Mouse (Mus musculus): ENCODE results near the gene Trpm3. TPM values are rescaled to one million over a fixed set of nuclear protein-coding genes. Genes with fewer than 3 reads are reported as not detected.

Trpm3 gene
- polyA plus RNA-seq, 1 experiment = 0.22 TPM

DNA sequence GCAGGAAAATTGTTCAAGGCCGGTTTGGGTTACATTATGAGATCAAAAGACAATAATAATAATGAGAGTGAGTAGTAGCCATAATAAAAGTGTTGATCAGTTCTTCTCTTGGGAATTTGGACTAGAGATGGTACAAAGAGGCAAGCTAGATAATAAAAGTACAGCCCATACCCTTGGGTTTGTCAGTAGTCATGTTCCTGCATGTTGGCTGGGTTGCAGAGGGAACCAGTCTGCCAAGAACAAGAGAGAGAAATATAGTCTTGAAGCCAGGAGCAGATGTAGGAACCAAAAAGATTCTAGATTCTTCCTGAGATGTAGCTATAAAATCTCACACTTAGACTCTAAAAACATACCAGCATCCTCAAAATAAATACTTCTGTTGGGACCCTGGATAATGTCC, 861.4 kb downstream of the Trpm3 start:
- Histone ChIP-seq H3K36me3 (ENCODE audit: control insufficient read depth, insufficient read depth, low read length, poor library complexity, severe bottlenecking) (no peaks in the 10 kb centered on the region), H3K4me3 (ENCODE audit: low read depth, low read length) (no peak overlapping the region), H3K4me1 (ENCODE audit: control insufficient read depth, insufficient read depth, low read length) (no peaks in the 10 kb centered on the region), H3K27me3 (ENCODE audit: control insufficient read depth, insufficient read depth, low read length, poor library complexity, severe bottlenecking) (no peaks in the 10 kb centered on the region), H3K9ac (ENCODE audit: low read depth, poor library complexity, severe bottlenecking) (no peak overlapping the region), H3K27ac (ENCODE audit: insufficient read depth, low read length) (no peak overlapping the region), H3K9me3 (replicated peaks; ENCODE audit: control insufficient read depth, insufficient read depth, low read length, poor library complexity, severe bottlenecking) (no peaks in the 10 kb centered on the region)
- no peak for TF ChIP-seq POLR2A (IDR thresholded peaks at IDR 0.05; ENCODE audit: insufficient read depth, low read length)
- TF ChIP-seq EP300 (IDR thresholded peaks at IDR 0.05; ENCODE audit: insufficient read depth, low read depth, low read length) = no peak
- no peak for TF ChIP-seq CTCF (IDR thresholded peaks at IDR 0.05; ENCODE audit: low read depth, low read length)

DNA sequence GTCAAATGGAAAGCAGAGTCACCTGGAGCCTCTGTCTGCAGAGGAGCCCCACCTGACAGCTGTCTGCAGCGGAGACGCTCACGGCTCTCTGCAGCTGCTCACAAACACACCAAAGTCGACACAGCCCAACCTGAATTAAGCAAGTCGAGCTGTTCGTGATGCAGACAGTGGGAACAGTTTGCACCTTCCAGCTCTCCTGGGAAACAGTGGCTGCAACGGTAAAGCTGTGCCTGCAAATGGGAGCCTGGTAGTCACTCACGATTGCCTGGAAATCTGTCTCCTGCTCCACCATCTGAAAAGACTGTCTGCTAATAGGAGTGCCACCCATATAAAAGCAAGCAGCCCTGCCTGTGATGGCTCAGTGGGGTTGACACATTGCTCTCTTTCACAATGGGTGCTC, 865.0 kb downstream of the Trpm3 start:
- Histone ChIP-seq H3K36me3 (ENCODE audit: control insufficient read depth, insufficient read depth, low read length, poor library complexity, severe bottlenecking) (no peaks in the 10 kb centered on the region; the same call in 1 of the 2 replicates), H3K27me3 (ENCODE audit: control insufficient read depth, insufficient read depth, low read length, poor library complexity, severe bottlenecking) (no peaks in the 10 kb centered on the region), H3K4me1 (ENCODE audit: control insufficient read depth, insufficient read depth, low read length) (no peaks in the 10 kb centered on the region), H3K9me3 (replicated peaks; ENCODE audit: control insufficient read depth, insufficient read depth, low read length, poor library complexity, severe bottlenecking) (no peaks in the 10 kb centered on the region), H3K9ac (ENCODE audit: low read depth, poor library complexity, severe bottlenecking) (no peak overlapping the region), H3K27ac (ENCODE audit: insufficient read depth, low read length) (no peak overlapping the region), H3K4me3 (ENCODE audit: low read depth, low read length) (no peak overlapping the region)
- TF ChIP-seq EP300 (IDR thresholded peaks at IDR 0.05; ENCODE audit: insufficient read depth, low read depth, low read length) (no peak), POLR2A (IDR thresholded peaks at IDR 0.05; ENCODE audit: insufficient read depth, low read length) (no peak), CTCF (IDR thresholded peaks at IDR 0.05; ENCODE audit: low read depth, low read length) (no peak)

DNA sequence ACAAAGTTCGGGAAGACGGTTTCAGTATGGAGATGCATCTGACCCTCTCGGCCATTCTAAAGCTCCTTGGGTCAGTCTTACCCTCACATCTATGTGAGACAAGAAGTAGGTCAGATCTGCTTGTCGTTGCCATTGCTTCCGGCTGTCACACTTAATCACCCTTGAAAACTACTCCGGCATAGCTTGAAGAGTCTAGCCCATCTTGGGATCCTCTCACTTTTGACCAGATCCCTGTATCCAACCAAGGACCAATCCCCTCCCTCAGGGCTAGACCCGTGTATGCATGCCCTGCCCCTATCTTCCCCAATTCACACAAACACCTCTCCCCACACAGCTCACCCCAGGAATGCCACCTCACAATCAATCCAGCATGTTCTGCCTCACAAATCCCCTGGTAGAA, 867.0 kb downstream of the Trpm3 start:
- H3K9me3 ChIP-seq (replicated peaks; ENCODE audit: control insufficient read depth, insufficient read depth, low read length, poor library complexity, severe bottlenecking) = no peaks in the 10 kb centered on the region
- TF ChIP-seq EP300 (IDR thresholded peaks at IDR 0.05; ENCODE audit: insufficient read depth, low read depth, low read length) (no peak), CTCF (IDR thresholded peaks at IDR 0.05; ENCODE audit: low read depth, low read length) (no peak), POLR2A (IDR thresholded peaks at IDR 0.05; ENCODE audit: insufficient read depth, low read length) (no peak)
- no peaks in the 10 kb centered on the region for H3K27me3 ChIP-seq (ENCODE audit: control insufficient read depth, insufficient read depth, low read length, poor library complexity, severe bottlenecking)
- no peaks in the 10 kb centered on the region for H3K4me1 ChIP-seq (ENCODE audit: control insufficient read depth, insufficient read depth, low read length)
- H3K9ac ChIP-seq (ENCODE audit: low read depth, poor library complexity, severe bottlenecking) = no peak overlapping the region
- H3K4me3 ChIP-seq (ENCODE audit: low read depth, low read length) = no peak overlapping the region
- no peak overlapping the region for H3K27ac ChIP-seq (ENCODE audit: insufficient read depth, low read length)
- H3K36me3 ChIP-seq (ENCODE audit: control insufficient read depth, insufficient read depth, low read length, poor library complexity, severe bottlenecking) = no peaks in the 10 kb centered on the region; the same call in 1 of the 2 replicates

DNA sequence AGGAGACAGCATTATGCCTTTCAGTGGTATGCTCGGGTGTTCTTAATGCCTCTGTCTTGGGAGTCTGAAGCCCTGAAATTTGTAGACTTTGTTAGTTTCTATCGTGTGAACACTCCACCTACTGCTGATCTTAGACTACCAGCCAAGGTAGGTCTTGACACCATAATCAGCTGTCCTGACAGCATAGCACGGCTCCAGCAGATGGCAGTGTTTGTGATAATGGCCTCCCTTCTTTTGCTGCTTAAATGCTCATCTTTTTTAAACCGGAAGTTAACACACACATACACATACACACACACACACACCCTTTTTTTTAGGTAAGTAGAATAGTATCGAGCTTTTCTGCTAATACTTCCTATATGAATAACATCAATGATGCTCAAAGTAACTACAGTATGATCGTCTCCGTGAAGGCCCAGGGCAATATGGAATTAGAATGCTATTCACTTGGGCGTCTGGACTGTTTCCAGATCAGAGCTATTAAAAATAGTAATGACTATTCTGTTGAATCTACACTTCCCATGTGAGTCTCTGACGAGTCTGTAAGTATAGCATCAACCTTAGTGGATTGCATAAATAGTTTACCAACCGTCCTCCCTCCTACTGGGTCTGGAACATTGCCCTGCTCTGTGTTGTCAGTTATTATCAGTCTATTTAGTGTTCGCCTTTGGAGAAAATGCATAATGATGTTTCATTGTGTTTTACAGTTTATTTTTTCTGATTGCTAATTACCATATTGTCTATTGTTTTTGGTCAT, 867.8 kb downstream of the Trpm3 start:
- no peaks in the 10 kb centered on the region for H3K27me3 ChIP-seq (ENCODE audit: control insufficient read depth, insufficient read depth, low read length, poor library complexity, severe bottlenecking)
- H3K9me3 ChIP-seq (replicated peaks; ENCODE audit: control insufficient read depth, insufficient read depth, low read length, poor library complexity, severe bottlenecking) = no peaks in the 10 kb centered on the region
- TF ChIP-seq EP300 (IDR thresholded peaks at IDR 0.05; ENCODE audit: insufficient read depth, low read depth, low read length) (no peak), POLR2A (IDR thresholded peaks at IDR 0.05; ENCODE audit: insufficient read depth, low read length) (no peak), CTCF (IDR thresholded peaks at IDR 0.05; ENCODE audit: low read depth, low read length) (peak; percentile 50)
- no peak overlapping the region for H3K4me3 ChIP-seq (ENCODE audit: low read depth, low read length)
- H3K36me3 ChIP-seq (ENCODE audit: control insufficient read depth, insufficient read depth, low read length, poor library complexity, severe bottlenecking) = no peaks in the 10 kb centered on the region; the same call in 1 of the 2 replicates
- peaks cover 2% of the 10 kb centered on the region for H3K4me1 ChIP-seq (ENCODE audit: control insufficient read depth, insufficient read depth, low read length)
- H3K9ac ChIP-seq (ENCODE audit: low read depth, poor library complexity, severe bottlenecking) = no peak overlapping the region
- H3K27ac ChIP-seq (ENCODE audit: insufficient read depth, low read length) = no peak overlapping the region

DNA sequence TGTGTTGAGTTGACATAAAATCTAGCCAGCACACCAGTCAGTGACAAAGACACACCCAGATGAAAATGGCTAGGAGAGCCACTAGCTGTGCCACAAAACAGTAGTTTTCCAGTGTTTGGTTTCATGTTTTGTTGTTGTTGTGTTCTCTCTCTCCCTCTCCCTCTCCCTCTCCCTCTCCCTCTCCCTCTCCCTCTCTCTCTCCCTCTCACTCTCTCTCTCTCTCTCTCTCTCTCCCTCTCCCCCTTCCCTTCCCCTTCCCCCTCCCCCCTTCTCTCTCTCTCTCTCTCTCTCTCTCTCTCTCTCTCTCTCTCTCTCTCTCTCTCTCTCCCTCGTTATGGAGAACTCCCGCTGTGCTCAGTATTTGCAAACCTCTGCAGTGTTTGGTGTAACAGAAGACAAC, 874.8 kb downstream of the Trpm3 start:
- H3K4me3 ChIP-seq (ENCODE audit: low read depth, low read length) = no peak overlapping the region
- no peaks in the 10 kb centered on the region; the same call in 1 of the 2 replicates for H3K36me3 ChIP-seq (ENCODE audit: control insufficient read depth, insufficient read depth, low read length, poor library complexity, severe bottlenecking)
- no peaks in the 10 kb centered on the region for H3K27me3 ChIP-seq (ENCODE audit: control insufficient read depth, insufficient read depth, low read length, poor library complexity, severe bottlenecking)
- H3K27ac ChIP-seq (ENCODE audit: insufficient read depth, low read length) = no peak overlapping the region
- no peak overlapping the region for H3K9ac ChIP-seq (ENCODE audit: low read depth, poor library complexity, severe bottlenecking)
- H3K9me3 ChIP-seq (replicated peaks; ENCODE audit: control insufficient read depth, insufficient read depth, low read length, poor library complexity, severe bottlenecking) = no peaks in the 10 kb centered on the region; the same call in 1 of the 2 replicates
- peaks cover 2% of the 10 kb centered on the region for H3K4me1 ChIP-seq (ENCODE audit: control insufficient read depth, insufficient read depth, low read length)
- TF ChIP-seq CTCF (IDR thresholded peaks at IDR 0.05; ENCODE audit: low read depth, low read length) (no peak), POLR2A (IDR thresholded peaks at IDR 0.05; ENCODE audit: insufficient read depth, low read length) (no peak), EP300 (IDR thresholded peaks at IDR 0.05; ENCODE audit: insufficient read depth, low read depth, low read length) (no peak)

DNA sequence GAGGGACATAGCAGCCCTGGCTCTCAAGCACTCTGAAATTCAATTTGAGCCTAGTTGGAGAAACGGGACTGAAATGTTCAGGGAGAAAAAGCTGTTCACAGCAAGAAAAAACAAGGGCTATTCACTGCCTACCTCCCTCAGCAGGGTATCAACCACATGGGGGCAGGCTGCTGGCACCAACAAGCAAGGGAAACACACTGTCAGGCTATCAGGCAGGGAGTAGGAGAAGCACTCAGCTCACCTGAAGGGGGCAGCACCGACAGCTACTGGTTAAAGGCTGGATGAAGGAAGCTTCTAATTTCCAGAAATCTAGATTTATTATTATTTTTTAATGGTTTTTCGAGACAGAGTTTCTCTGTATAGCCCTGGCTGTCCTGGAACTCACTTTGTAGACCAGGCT, 876.7 kb downstream of the Trpm3 start:
- peak; percentile 99 for TF ChIP-seq CTCF (IDR thresholded peaks at IDR 0.05; ENCODE audit: low read depth, low read length)
- TF ChIP-seq POLR2A (IDR thresholded peaks at IDR 0.05; ENCODE audit: insufficient read depth, low read length) = no peak
- TF ChIP-seq EP300 (IDR thresholded peaks at IDR 0.05; ENCODE audit: insufficient read depth, low read depth, low read length) = peak; percentile 37; the same call in 1 of the 2 replicates
- Histone ChIP-seq H3K9ac (ENCODE audit: low read depth, poor library complexity, severe bottlenecking) (no peak overlapping the region), H3K4me3 (ENCODE audit: low read depth, low read length) (no peak overlapping the region), H3K27ac (ENCODE audit: insufficient read depth, low read length) (no peak overlapping the region), H3K4me1 (ENCODE audit: control insufficient read depth, insufficient read depth, low read length) (peaks cover 2% of the 10 kb centered on the region), H3K36me3 (ENCODE audit: control insufficient read depth, insufficient read depth, low read length, poor library complexity, severe bottlenecking) (no peaks in the 10 kb centered on the region; the same call in 1 of the 2 replicates), H3K9me3 (replicated peaks; ENCODE audit: control insufficient read depth, insufficient read depth, low read length, poor library complexity, severe bottlenecking) (no peaks in the 10 kb centered on the region; the same call in 1 of the 2 replicates), H3K27me3 (ENCODE audit: control insufficient read depth, insufficient read depth, low read length, poor library complexity, severe bottlenecking) (no peaks in the 10 kb centered on the region)
